Mouse (Mus musculus) right cerebral cortex, postnatal 14 days (tissue): ENCODE measurements around the gene Hmx1.

Experiments used
- DNase-seq: peaks from one replicate; pipeline ENCODE4 v3.0.0; 2022

Hmx1 gene

DNA sequence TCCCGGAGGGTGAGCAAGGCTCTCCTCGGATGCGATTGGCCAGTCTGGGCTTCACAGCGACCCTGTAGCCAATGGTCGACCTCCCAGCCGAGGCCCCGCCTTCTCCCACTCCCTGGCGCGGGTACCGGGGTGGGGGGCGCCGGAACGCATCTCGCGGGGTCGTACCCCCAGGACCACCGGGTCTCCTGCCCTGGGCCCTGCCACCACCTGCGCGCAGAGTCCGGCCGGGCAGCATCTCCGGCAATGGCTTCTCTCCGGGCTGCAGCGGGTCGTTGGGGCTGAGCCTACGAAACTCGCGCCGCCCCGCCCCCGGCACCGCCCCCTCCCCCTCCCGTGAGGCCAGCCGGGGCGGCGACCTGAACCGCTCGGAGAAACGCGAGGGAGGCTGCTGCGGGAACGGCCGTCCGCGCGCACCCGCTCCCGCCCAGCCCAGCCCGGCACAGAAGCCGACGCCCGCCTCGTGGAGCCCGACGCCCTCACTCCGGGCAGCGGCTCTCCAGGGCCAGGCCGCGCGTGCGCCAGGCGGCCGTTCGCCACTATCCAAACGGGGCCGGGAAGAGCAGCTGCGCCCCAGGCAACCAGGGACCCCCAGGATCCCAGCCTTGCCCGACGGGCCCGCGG lies at the start of gene Hmx1:
Hmx1 (plus strand) TSS at position 618 of the 621 bp plus-strand sequence.
- no peak for DNase-seq

DNA sequence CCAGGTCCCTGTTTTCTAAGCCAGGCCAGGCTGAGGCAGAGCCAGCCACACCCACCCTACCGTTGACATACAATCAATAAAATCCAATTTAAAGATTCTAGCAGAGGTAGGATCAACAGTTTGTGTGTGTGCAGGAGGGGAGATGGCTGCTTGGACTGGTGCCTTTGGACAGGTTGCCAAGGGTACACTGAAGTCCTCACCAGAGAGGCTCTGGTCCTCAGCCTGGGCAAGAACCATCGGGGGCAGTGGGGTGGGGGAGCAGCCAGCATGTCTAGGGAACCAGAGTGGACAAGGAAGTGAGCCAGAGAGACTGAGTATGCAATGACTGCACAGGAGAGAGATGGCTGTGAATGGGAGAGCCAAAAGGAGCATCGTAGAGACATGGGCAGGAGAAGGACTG lies 43.8 kb upstream of the Hmx1 start:
- DNase-seq, result no peak

DNA sequence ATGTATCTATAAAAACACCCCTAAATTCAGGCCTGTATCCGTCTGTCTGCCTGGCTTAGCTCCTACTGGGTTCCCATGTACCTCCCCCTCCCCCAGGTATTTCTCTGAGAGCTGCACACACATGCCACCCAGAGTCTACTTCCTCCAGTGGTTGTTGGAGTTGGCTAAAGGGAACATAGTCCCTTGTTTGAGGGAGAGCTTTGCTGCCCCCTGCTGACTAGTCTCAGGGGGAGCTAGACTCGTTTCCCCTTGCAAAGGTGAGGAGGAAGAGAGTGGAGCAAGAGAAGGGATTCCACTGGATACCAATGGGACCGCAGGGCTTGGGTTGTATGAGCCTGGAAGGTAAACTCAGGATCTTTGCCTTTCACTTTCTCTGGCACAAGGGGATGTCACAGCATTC lies 40.1 kb upstream of the Hmx1 start:
- peak; percentile 87 for DNase-seq

DNA sequence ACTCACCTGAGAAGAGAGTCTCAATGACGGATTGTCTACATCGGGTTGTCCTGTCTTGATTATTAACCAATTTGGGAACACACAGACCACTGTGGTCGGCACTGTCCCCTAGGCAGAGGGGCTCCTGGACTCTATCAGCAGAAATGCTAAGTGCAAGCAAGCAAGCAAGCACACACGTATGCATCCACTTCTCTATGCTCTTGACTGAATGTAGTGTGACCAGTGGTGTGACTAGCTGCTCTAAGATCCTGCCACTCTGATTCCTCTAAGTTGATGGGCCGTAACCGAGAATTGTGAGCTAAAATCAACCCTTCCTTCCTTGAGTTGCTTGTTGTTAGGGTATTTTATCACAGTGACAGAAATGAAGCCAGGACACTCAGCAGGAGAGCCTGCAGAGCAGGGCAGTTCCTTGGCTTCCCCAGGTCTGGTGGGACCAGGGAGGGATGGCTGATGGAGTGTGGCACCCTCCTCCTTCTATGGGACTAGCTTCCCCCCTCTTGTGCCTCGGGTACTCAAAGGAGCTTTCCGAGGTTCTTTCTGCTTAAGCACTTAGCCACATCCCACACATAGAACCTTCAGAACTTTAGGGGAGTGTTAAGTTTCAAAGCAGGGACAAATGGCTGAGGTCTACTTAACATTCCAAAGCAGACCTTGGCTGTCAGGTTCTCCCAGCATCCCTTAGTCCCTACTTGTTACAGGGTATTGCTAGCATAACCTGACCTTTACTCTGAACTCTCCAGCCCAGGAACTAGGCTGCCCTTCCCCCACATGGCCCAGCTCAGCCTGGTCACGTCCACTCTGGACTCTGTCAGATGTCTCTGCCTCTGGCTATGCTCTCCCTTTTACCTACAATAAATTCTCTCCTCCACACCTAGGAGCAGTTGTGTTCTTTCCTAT lies 31.1 kb upstream of the Hmx1 start:
- DNase-seq, result no peak

DNA sequence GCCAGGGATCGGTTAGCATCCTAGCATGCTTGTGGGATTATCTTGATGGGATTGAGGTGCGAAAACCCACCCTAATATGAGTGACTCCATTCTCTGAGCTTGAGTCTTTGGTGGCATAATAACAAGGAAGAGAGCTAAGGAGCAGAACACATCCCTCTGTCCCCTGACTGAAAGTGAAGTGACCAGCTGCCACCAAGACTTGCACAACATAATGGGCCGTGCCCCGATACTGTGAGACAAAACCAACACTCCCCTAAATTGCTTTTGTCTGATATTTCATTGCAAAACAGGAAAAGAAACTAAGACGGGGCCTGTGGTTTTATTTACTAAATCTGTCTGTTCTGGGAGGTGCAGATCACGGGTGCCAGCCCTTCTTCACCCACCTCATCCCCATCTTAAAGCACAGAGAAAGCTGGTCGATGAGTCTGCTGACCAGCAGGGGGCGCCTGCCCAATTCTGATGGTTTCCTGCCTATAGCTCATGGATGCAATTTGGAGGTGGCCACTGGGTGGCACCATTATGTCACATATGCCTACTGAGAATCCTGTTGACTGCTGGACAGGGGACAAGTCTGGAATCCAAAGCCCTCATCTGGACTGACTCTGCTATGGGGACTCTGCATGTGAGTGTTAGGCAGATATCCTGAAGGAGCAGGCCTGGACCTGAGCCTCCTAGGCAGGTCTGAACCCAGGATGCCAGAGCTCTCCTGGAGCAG lies 27.2 kb upstream of the Hmx1 start:
- DNase-seq, result peak; percentile 97

DNA sequence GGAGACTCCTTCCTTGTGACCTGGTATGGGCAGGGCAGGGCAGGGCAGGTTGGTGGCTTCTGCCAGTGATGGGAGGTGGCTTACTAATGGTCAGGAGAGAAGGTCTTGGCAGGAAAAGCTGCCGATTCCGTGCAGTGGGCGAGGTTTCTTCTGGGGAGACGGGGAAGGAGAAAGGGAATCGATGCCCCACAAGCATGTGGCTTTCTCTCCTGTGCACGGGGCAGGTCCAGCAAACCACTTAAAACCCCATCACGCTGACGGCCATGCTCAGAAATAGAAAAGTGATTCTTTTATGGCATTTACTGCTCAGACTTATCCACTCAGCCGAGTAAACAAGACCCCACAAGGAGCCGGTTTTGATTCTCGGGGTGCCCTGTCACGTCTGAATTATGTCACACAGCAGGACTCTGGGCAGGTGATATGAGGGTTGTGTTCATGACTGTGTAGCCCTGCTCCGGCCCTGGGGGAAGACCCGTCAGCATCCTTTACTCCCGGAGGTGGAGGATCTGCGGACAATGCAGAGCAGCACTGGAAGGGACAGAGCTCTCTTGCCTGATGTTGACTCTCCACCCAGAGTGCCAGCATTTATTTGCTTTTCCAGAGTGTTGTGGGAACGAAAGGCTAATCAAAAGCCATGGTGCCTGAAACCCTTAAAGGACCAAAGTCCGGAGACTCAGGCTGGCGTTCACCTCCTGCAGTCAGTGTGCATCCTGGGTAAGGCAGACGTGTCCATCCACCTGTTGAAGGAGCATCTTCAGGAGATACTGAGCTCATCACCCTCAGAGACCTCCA lies 22.5 kb upstream of the Hmx1 start:
- no peak for DNase-seq

DNA sequence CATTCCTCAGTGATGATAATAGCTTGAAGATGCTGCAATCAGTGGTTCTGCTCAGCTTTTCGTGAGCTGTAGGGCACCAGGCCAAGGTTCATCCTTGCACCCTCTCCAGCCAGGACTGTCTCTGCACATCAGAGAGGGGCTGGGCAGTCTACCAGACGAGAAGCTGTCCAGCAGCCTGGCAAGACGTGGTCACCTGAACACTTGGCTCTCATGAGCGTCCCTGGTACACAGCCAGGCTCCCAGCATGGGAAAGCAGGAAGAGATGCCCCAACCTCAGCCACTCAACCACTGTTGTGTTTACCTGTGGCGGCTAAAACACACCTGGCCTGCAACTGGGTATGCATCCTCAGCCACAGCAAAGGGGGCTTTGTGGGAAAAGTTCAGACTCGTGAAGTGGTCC lies 20.0 kb upstream of the Hmx1 start:
- no peak for DNase-seq

DNA sequence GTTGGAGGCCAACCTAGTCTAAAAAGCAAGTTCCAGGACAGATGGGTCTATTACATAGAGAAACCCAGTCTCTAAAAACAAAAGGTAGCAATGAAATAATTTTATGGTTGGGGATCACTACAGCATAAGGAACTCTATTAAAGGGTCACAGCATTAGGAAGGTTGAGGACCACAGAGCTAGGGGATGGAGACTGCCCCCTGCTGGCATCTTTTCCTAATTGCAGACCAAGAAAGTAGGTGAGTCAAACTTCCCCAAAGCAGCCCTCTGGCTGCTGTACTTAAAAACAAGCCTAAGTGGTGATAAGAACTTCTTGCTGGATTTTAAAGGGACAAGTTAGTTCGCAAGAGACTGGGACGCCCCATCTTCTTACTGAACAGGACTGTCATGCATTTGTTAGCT lies 9.8 kb upstream of the Hmx1 start:
- no peak for DNase-seq

DNA sequence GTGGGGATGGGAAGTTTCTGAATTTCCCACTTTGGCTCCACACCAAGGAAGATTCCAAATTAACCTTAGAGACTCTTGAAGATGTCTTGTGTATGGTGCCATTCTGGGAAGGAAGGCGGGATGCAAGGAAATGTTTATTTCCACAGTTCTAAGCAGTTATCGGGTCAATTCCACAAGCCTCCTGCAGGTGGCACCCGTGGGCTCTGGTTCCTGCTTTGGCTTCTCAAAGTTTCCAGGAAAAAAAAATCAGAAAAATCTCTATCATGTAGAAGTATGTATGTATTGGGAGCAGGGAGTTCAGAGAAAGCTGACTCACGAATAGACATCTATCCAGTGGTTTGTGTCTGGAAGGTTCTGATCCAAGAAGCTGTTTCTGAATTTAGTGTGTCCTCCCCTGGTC lies 9.1 kb upstream of the Hmx1 start:
- peak; percentile 46 for DNase-seq

DNA sequence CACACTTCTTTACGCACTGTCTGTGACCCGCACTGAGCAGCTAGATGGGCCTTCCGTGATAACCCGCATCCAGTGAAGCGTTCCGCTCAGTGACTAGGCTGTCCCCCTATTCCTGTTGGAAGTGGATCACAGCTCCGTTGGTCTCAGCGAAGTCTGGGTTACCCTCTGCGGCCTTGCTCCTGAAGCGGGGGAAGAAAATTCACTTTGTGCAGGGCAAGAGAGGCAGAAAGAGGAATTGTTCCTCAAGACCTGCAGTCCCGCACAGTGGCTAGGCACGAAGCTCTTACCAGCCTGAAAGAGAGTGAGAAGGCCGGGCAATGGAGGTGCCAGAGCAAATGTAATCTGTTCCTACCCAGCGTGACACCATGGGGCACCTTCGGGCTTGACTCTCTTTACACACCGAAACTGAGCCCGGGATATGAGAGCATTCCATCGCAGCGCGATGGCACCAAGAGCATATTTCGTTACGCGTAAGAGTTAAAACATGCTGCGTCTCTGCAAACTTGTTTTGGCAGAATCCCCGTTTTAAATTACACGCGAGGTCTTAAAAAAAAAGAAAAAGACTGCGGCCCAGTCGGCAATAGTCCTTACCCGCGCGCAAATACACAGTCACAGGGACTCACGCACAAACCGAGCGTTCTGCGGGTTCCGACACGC lies 946 bp upstream of the Hmx1 start:
- DNase-seq, result no peak

DNA sequence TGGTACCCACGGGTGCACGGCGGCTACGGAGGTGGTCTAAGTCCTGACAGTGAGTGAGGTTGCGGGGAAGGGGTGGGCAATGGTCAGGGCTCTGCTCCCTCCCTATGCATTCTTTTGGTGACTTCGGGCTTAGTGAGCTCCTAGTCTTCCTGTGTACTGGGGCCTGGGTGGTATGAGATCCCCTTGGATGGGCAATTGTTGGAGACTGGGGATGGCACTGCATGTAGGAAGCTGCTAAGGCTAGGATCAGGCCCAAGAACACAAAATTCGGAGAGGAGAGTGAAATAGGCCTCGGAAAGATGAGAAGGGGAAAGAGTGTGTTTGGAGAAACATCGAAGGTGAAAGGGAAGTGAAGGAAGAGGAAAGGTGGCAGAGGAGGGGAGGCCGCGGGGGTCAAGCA lies 533 bp downstream of the Hmx1 start:
- no peak for DNase-seq

DNA sequence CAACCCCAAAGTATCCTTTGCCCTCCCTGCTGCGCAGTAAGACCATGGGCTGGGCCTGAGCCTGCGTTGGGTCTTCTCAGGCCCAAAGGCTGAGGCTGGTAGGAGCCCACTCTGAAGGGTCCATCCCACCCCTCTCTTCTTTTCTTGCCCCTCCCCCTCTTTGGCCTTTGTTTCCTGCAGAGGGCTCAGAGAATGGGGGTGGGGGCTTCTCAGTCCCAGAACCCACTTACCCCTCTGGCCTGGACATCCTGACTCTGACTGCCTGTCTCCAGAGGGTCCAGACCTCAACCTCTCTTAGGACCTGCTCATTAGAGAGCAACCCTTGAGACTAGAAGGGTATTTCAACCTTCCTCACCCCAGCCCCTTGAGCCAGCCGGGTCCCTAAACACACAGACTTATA lies 1.0 kb downstream of the Hmx1 start:
- no peak for DNase-seq

DNA sequence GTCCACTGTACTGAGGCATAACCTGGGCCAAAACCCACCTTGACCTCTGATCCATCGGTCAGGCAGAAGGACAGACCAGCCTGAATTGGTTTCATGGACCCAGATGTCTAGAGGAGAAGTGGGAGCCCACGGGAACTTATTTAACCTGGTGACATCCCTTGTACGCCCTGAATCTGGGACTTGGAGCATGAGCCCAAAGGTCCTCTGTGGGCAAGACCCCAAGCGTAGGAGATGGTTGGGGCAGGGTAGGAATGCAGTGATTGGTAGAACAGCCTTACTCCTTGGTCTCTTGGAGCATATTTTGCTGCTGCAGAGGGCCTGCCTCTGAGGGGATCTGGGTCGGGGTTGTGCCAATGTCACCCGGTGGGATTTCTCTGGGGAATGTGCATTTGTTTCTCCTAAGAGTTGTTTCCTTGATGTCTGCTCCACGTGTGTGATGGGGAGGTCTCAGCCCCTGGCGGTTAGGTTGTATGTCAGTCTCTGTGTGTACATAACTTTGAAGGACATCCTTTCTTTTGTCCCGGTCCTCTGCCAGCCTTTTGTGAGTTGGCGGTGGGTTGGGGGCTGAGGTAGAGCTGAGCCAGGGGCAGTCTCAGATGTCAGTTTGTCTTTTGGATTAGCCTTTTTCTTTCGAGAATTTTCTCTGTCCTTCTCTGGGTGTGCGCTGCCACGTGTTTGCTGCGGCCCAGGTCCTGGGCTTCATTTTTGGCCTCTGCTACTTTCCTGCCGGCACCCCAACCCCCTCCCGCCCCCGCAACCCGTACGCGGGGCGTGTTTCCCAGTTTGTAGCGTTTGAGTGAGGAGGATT lies 2.1 kb downstream of the Hmx1 start:
- DNase-seq, result no peak

DNA sequence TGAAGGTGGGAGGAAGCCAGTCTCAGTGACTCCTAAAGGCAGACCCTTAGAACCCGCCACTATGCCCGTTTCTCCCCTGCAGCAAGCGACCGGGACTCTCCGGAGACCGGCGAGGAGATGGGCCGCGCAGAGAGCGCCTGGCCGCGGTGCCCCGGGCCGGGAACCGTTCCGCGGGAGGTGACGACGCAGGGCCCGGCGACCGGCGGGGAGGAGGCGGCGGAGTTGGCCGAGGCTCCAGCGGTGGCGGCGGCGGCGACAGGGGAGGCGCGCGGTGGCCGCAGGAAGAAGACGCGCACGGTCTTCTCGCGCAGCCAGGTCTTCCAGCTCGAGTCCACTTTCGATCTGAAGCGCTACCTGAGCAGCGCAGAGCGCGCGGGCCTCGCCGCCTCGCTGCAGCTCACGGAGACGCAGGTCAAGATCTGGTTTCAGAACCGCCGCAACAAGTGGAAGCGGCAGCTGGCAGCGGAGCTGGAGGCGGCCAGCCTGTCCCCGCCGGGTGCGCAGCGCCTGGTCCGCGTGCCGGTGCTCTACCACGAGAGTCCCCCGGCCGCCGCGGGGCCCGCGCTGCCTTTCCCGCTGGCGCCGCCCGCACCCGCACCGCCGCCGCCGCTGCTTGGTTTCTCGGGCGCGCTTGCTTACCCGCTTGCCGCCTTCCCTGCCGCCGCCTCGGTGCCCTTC lies 2.9 kb downstream of the Hmx1 start:
- no peak for DNase-seq

DNA sequence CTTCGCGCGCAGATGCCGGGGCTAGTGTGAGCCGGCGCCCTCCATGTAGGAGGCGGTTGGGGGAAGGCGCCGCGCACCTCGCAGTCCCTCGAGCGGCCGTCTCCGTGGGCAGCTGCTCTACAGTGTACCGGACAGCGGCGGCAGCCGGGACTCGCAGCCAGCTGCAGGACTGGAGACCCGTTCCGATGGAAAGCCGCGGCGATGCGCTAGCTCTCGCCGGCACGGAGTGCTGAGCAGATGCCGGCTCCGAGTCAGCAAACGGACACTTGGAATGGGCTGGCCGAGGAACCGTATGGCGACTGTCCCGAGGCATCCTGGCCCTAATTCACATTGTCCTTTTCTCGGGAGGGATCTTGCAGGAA lies 3.4 kb downstream of the Hmx1 start:
- no peak for DNase-seq

DNA sequence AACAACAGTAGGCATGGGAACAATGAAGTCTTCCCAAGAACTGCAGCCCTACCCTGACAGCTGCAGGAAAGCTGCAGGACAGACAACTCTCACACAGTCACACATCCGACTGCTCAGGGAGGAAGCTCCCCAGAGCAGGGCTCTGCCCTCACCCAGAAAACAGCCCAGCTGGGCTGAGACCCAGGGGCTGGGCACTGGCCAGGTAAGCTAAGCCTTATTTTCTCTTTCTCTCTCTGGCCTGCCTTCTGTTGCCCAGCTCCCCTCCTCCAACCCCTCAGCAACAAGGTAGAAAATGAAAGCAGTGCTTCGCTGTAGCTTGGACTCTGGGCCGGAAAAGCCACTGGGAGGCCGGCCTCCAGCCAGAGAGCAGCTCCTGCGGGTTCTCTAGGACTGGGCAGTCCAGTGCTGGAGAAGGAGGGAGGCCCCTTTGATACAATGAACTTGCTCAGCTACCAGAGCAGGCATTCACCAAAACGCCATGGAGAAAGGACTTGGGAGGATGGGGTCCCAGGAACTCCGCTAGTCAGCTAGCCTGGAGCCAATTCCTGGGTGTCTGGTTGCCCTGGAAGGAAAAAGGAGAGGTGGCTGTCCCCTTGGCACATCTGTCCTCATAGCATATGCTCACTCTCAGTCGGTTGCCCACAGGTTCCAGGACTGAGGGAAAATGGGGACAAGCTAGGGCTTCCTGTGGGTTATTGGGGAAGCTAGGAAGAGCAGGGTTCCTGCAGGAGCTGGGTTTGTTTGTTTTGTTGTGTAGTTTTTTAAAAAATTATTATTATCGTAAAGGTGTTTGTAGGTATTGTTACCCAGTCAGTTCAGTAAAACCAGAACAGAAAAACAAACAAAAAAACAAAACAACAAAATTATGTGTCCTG lies 6.9 kb downstream of the Hmx1 start:
- DNase-seq, result no peak

DNA sequence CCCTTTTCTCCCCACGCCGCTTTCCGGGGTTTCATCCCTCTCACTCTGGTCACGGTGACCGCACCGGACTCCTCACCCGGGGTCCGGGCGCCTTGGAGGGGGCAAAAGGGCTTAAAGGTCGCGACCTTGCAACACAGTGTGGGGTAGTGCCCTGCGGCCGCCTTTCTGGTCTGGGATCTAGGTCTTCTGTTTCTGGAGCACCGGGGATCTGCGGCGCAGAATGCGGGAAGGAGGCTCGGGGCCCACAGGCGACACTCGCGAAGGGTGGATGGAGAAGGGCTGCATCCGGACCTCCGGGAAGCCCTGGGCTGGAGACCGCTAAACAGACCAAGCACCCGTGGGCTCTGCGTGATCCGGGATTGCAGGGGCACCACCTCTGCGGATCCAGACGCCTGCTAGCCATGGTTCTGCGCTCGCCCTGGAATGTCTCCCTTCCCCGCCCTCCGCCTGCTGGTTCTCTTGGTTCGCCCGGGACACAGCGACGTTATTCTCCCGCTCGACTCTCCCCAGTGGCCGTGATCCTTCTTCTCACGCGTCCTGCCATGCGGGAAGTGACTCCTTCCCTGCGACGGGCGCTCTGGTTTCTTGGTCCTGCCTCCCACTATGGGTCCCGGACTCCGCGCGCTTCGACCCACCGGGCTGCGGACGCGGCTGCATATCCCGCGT lies 8.2 kb downstream of the Hmx1 start:
- DNase-seq, result no peak

DNA sequence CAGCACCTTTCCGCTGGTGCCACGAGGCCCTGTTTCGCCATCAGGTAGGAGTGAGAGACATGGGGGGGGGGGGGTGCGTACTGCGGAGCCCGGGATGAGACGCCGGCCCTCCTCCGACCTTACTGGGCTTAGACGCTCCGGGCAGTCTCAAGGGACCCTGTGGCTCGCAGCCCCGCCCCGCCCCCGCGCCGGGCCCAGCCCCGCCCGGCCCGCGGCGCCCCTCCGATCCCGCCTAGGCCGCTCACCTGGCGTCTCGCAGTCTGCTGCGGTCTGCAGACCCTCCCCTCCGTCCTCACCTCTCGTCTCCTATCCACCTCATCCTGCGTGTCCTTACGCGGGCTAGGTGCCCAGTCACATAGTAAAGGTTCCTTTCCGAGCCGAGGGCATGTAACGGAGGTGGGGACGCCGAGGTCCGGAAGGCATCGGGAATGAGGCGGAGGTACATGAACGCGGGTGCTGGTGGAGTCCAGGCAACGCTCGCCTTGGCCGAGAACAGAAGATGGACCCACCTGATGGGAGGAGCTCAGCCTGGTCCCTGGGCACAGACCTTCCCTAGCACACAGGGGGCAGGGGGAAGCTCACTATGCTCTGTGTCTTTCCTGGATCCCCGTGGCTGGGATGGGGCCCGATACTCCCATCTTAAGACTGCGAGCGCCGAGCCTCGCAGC lies 8.9 kb downstream of the Hmx1 start:
- no peak for DNase-seq
